Mouse (Mus musculus) neural tube, embryonic 10.5 days (tissue): ENCODE data around the gene Xrcc4.
"Not testable (repeated sequence)": the region's sequence is repeated elsewhere in the genome, so short reads cannot be mapped to it uniquely, and the experiment has no call there.

Source experiments
- DNase-seq: peaks from one replicate; pipeline ENCODE4 v3.0.0-alpha.2; 2017; ENCODE audit warnings: low spot score; ENCODE audit errors: extremely low spot score

The Xrcc4 gene

GRCm38 (mm10) chr13:90088962-90089824 is at the start of gene Xrcc4, which contains the start of gene Tmem167:
TSS of gene Xrcc4 (minus strand) at chr13:90089608.
TSS of gene Tmem167 (plus strand) at chr13:90089123.
- DNase-seq = peak; percentile 93

GRCm38 (mm10) chr13:90136156-90136910 is 46.9 kb upstream of the Xrcc4 start:
- no peak for DNase-seq

- no peak for DNase-seq
These were observed 22.3 kb upstream of the Xrcc4 start for GRCm38 (mm10) chr13:90111681-90112080.

- DNase-seq = not testable (repeated sequence)
These were observed 19.3 kb upstream of the Xrcc4 start for GRCm38 (mm10) chr13:90108746-90109145.

GRCm38 (mm10) chr13:90106139-90106538 is 16.7 kb upstream of the Xrcc4 start:
- no peak for DNase-seq

GRCm38 (mm10) chr13:90101514-90101913 is 12.1 kb upstream of the Xrcc4 start:
- no peak for DNase-seq

GRCm38 (mm10) chr13:90089825-90090183 is 396 bp upstream of the Xrcc4 start:
- DNase-seq = no peak

- no peak for DNase-seq
These were observed 27.5 kb downstream of the Xrcc4 start for GRCm38 (mm10) chr13:90061877-90062276.

- DNase-seq = no peak
These were observed 37.0 kb downstream of the Xrcc4 start for GRCm38 (mm10) chr13:90052408-90052807.

GRCm38 (mm10) chr13:90051735-90052134 is 37.7 kb downstream of the Xrcc4 start:
- DNase-seq = no peak

GRCm38 (mm10) chr13:90039613-90040012 is 49.8 kb downstream of the Xrcc4 start:
- peak; percentile 35 for DNase-seq

GRCm38 (mm10) chr13:90032977-90033376 is 56.4 kb downstream of the Xrcc4 start:
- DNase-seq = no peak

GRCm38 (mm10) chr13:90032523-90032922 is 56.9 kb downstream of the Xrcc4 start:
- DNase-seq = peak; percentile 17

- no peak for DNase-seq
These were observed 58.5 kb downstream of the Xrcc4 start for GRCm38 (mm10) chr13:90030911-90031310.

- DNase-seq = no peak
These were observed 76.8 kb downstream of the Xrcc4 start for GRCm38 (mm10) chr13:90012620-90013019.

- no peak for DNase-seq
These were observed 77.2 kb downstream of the Xrcc4 start for GRCm38 (mm10) chr13:90012198-90012597.

- DNase-seq = no peak
These were observed 78.3 kb downstream of the Xrcc4 start for GRCm38 (mm10) chr13:90011129-90011528.

GRCm38 (mm10) chr13:90009786-90010185 is 79.6 kb downstream of the Xrcc4 start:
- DNase-seq = no peak

GRCm38 (mm10) chr13:90005561-90005960 is 83.8 kb downstream of the Xrcc4 start:
- DNase-seq = no peak

GRCm38 (mm10) chr13:89997531-89997930 is 91.9 kb downstream of the Xrcc4 start:
- DNase-seq = no peak

- DNase-seq = no peak
These were observed 103.3 kb downstream of the Xrcc4 start for GRCm38 (mm10) chr13:89986087-89986486.

GRCm38 (mm10) chr13:89970940-89971339 is 118.5 kb downstream of the Xrcc4 start:
- no peak for DNase-seq
